Mouse (Mus musculus) myocyte (in vitro differentiated cells): ENCODE measurements around the gene Blvrb. TPM values are rescaled to one million over a fixed set of nuclear protein-coding genes. Genes with fewer than 3 reads are reported as not detected.

Source experiments
- H3K27me3 ChIP-seq: one replicate; pipeline ENCODE4 v1.6.1; 2011; ENCODE audit not compliant: control insufficient read depth, insufficient read depth, insufficient read length
- H3K36me3 ChIP-seq: one replicate; pipeline ENCODE4 v1.6.1; 2011; ENCODE audit not compliant: control insufficient read depth, insufficient read depth
- H3K4me2 ChIP-seq: one replicate; pipeline ENCODE4 v1.6.1; 2011; ENCODE audit warnings: low read depth, control low read depth
- H3K4me3 ChIP-seq: one replicate; pipeline ENCODE4 v1.5.1; 2011; ENCODE audit warnings: mild to moderate bottlenecking, control low read depth, moderate library complexity
- H3K79me2 ChIP-seq: one replicate; pipeline ENCODE4 v1.6.1; 2011; ENCODE audit not compliant: control insufficient read depth, insufficient read depth
- H3ac ChIP-seq: one replicate; pipeline ENCODE4 v1.6.1; 2011; ENCODE audit not compliant: control insufficient read depth, insufficient read length
- CEBPB ChIP-seq: IDR thresholded peaks from 2 replicates; pipeline ENCODE4 v1.6.1; 2011; ENCODE audit warnings: mild to moderate bottlenecking, moderate library complexity; ENCODE audit not compliant: poor library complexity, insufficient read depth, severe bottlenecking
- E2F4 ChIP-seq: IDR thresholded peaks from one replicate; pipeline ENCODE4 v1.6.1; 2011; ENCODE audit warnings: mild to moderate bottlenecking, control low read depth, moderate library complexity; ENCODE audit not compliant: insufficient read depth
- MAX ChIP-seq: IDR thresholded peaks from one replicate; pipeline ENCODE4 v1.6.1; 2011; ENCODE audit warnings: low read depth, mild to moderate bottlenecking, control low read depth
- MYOD1 ChIP-seq, 3 experiments: IDR thresholded peaks; one replicate each; pipeline ENCODE4 v1.6.1; 2011; ENCODE audit warnings: control low read depth in 2 of 3, low read depth in 2 of 3, mild to moderate bottlenecking in 2 of 3, moderate library complexity in 1 of 3; ENCODE audit not compliant: insufficient read length in 2 of 3, control insufficient read depth in 1 of 3
- MYOG ChIP-seq, 3 experiments: IDR thresholded peaks; one replicate each; pipeline ENCODE4 v1.6.1; 2011; ENCODE audit warnings: control low read depth in 2 of 3, low read depth in 2 of 3, mild to moderate bottlenecking in 2 of 3; ENCODE audit not compliant: insufficient read length in 2 of 3, control insufficient read depth in 1 of 3, insufficient read depth in 1 of 3
- POLR2A ChIP-seq: IDR thresholded peaks from one replicate; pipeline ENCODE4 v1.6.1; 2011; ENCODE audit warnings: low read depth, mild to moderate bottlenecking, control low read depth, moderate library complexity; ENCODE audit not compliant: insufficient read length
- POLR2AphosphoS2 ChIP-seq: IDR thresholded peaks from one replicate; pipeline ENCODE4 v1.6.1; 2011; ENCODE audit warnings: low read depth, control low read depth; ENCODE audit not compliant: insufficient read length
- REST ChIP-seq: IDR thresholded peaks from one replicate; pipeline ENCODE4 v1.6.1; 2011; ENCODE audit warnings: mild to moderate bottlenecking, control low read depth, moderate library complexity; ENCODE audit not compliant: insufficient read depth, insufficient read length
- SRF ChIP-seq: IDR thresholded peaks from one replicate; pipeline ENCODE4 v1.6.1; 2011; ENCODE audit warnings: low read depth; ENCODE audit not compliant: control insufficient read depth, insufficient read length
- TCF12 ChIP-seq: IDR thresholded peaks from one replicate; pipeline ENCODE4 v1.6.1; 2011; ENCODE audit warnings: mild to moderate bottlenecking, control low read depth; ENCODE audit not compliant: poor library complexity, insufficient read depth, severe bottlenecking
- TCF3 ChIP-seq: IDR thresholded peaks from one replicate; pipeline ENCODE4 v1.6.1; 2011; ENCODE audit warnings: low read depth, control low read depth; ENCODE audit not compliant: insufficient read length
- USF1 ChIP-seq: IDR thresholded peaks from one replicate; pipeline ENCODE4 v1.6.1; 2011; ENCODE audit warnings: low read depth, mild to moderate bottlenecking, control low read depth, moderate library complexity
- polyA plus RNA-seq: library from polyadenylated mRNA; unstranded; fragments of >200 nt; fragmentation: generic; extraction: Trizol; gene quantifications from one replicate; pipeline ENCODE4 v1.2.1, GENCODE M21; 2012; ENCODE audit warnings: missing spikeins

The Blvrb gene
- polyA plus RNA-seq, 1 experiment, result 58.4 TPM

DNA sequence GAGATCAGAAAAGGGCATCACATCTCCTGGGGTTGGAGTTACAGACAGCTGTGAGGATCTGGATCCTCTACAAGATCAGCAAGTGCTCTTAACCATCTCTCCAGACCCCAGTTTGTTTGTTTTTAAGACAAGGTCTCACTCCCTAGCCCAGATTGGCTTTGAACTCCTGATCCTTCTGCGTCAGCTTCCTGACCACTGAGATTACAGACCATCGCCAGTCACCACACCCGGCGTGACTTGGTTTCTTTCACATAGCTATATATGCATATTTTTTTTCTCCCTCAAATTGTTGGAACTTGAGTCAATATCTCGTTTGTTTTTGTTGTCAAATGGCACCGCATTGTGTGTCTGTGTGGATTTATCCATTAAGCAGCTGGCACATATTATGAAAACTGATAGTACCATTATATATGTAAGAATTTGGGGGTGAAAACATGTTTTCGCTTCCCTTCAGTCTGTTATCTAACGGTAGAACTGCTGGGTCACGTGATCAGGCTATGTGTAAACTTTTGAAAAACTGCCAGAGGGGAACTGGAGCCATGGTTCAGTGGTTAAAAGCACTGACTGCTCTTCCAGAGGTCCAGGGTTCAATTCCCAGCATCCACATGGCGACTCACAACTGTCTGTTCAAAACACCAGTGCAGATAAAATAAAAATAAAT is 6.8 kb downstream of the Blvrb start:
- no peak overlapping the region for H3ac ChIP-seq
- no peaks in the 10 kb centered on the region for H3K79me2 ChIP-seq
- TF ChIP-seq POLR2AphosphoS2, result no peak
- peak; percentile 71 for TF ChIP-seq USF1
- H3K27me3 ChIP-seq, result no peaks in the 10 kb centered on the region
- no peaks in the 10 kb centered on the region for H3K36me3 ChIP-seq
- H3K4me2 ChIP-seq, result no peak overlapping the region
- no peak overlapping the region for H3K4me3 ChIP-seq

DNA sequence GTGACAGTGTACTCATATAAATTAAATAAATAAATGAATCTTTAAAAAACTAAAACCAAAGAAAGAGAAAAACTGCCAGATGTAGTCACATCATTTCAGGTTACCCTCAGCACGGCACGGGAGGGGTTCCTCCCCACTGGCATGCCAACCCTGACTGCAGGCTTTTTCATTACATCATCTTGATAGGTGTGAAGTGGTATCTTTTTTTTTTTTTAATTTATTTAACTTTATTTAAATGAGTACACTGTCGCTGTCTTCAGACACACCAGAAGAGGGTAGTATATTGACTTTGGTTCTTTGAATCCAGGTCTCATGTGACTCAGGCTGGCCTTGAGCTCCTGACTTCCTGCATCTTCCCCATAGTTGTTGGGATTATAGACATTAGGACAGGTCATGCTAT is 7.5 kb downstream of the Blvrb start:
- TF ChIP-seq E2F4, result no peak
- H3K4me3 ChIP-seq, result no peak overlapping the region
- no peaks in the 10 kb centered on the region for H3K27me3 ChIP-seq
- no peak overlapping the region for H3K4me2 ChIP-seq
- H3K36me3 ChIP-seq, result no peaks in the 10 kb centered on the region
- no peaks in the 10 kb centered on the region for H3K79me2 ChIP-seq
- H3ac ChIP-seq, result no peak overlapping the region

DNA sequence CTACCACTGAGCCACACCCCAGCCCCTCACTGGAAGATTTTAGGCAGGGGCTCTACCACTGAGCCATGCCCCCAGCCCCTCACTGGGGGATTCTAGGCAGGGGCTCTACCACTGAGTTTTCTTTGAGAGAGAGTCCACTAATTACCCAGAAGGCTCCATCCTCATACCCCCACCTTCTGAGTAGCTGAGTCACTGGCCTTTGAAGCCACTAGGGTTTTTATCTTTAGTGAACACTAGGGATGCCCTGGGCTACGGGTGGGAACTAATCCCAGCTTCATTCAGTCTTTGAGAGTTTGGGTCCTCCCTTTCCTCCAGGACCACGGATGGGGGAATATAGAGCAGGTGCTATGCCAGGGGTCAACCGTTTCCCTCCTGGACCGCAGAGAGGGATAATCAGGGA is 10.8 kb downstream of the Blvrb start:
- Histone ChIP-seq H3K36me3 (no peaks in the 10 kb centered on the region), H3ac (no peak overlapping the region), H3K79me2 (no peaks in the 10 kb centered on the region), H3K27me3 (no peaks in the 10 kb centered on the region), H3K4me2 (no peak overlapping the region), H3K4me3 (no peak overlapping the region)
- TF ChIP-seq E2F4 (no peak), POLR2A (no peak), MYOD1 (IDR thresholded peaks at IDR 0.05; ENCODE audit: control insufficient read depth in 1 of 3, insufficient read length in 2 of 3, low read depth in 2 of 3) (no peak), CEBPB (no peak), TCF12 (no peak), TCF3 (no peak), USF1 (no peak), SRF (no peak), REST (no peak), MAX (no peak), MYOG (IDR thresholded peaks at IDR 0.05; ENCODE audit: control insufficient read depth in 1 of 3, insufficient read depth in 1 of 3, insufficient read length in 2 of 3, low read depth in 2 of 3) (no peak), POLR2AphosphoS2 (no peak)

DNA sequence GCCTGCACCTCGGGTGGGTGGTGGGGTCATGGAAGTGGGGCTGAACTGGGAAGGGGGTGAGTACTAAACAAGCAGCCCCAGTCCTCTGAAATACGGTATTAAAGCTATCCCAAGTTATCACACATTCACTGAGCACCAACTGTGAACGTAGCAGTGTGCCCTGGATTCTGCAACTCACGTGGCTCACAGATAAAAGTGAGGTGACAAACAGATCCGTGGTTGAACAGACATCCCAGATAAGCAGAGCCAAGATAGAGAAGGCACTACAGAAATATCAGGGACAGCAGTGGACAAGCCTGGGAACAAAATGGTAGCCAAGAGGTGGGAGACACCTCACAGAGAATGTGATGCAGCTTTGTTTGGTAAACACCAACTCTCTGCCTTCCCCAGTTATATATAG is 11.9 kb downstream of the Blvrb start:
- Histone ChIP-seq H3K36me3 (no peaks in the 10 kb centered on the region), H3K4me3 (no peak overlapping the region), H3K27me3 (no peaks in the 10 kb centered on the region), H3K79me2 (no peaks in the 10 kb centered on the region), H3K4me2 (no peak overlapping the region), H3ac (no peak overlapping the region)
- TF ChIP-seq USF1 (no peak), REST (no peak), CEBPB (no peak), POLR2AphosphoS2 (no peak), E2F4 (no peak), MAX (no peak), MYOG (IDR thresholded peaks at IDR 0.05; ENCODE audit: control insufficient read depth in 1 of 3, insufficient read depth in 1 of 3, insufficient read length in 2 of 3, low read depth in 2 of 3) (no peak), POLR2A (no peak), SRF (no peak), TCF3 (no peak), MYOD1 (IDR thresholded peaks at IDR 0.05; ENCODE audit: control insufficient read depth in 1 of 3, insufficient read length in 2 of 3, low read depth in 2 of 3) (no peak), TCF12 (no peak)

DNA sequence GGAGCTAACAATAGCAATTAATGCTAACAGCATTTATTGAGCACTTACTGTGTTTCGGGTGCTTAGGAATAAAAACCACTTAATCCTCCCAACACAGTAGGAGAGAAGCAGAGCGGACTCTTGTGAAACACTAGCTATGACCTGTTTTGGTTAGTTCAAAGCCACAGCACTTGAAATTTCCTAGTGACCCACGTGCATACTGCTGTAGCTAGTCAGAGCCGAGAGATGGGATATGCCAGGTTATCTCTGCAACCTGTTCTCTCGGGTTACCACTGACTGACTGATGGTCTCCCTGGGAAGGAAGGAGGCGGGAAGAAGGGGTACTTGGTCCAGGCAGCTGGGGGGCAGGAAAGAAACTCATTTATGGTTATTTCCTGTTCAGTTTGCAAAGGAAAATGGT is 12.7 kb downstream of the Blvrb start:
- Histone ChIP-seq H3K4me3 (no peak overlapping the region), H3K4me2 (no peak overlapping the region), H3ac (no peak overlapping the region), H3K27me3 (no peaks in the 10 kb centered on the region), H3K79me2 (no peaks in the 10 kb centered on the region), H3K36me3 (no peaks in the 10 kb centered on the region)
- TF ChIP-seq TCF3, result no peak
- TF ChIP-seq POLR2AphosphoS2, result no peak
- TF ChIP-seq MYOD1 (IDR thresholded peaks at IDR 0.05; ENCODE audit: control insufficient read depth in 1 of 3, insufficient read length in 2 of 3, low read depth in 2 of 3), result no peak
- no peak for TF ChIP-seq E2F4
- no peak for TF ChIP-seq SRF
- TF ChIP-seq USF1, result no peak
- TF ChIP-seq POLR2A, result no peak
- TF ChIP-seq MYOG (IDR thresholded peaks at IDR 0.05; ENCODE audit: control insufficient read depth in 1 of 3, insufficient read depth in 1 of 3, insufficient read length in 2 of 3, low read depth in 2 of 3), result no peak
